Mouse (Mus musculus): ENCODE results near the gene Scel.

The Scel gene

GRCm38 (mm10) chr14:103513473-103513811, 300 bp downstream of the Scel start:
- no peak for DNase-seq (ENCODE audit: extremely low read depth, low read depth)

DNA sequence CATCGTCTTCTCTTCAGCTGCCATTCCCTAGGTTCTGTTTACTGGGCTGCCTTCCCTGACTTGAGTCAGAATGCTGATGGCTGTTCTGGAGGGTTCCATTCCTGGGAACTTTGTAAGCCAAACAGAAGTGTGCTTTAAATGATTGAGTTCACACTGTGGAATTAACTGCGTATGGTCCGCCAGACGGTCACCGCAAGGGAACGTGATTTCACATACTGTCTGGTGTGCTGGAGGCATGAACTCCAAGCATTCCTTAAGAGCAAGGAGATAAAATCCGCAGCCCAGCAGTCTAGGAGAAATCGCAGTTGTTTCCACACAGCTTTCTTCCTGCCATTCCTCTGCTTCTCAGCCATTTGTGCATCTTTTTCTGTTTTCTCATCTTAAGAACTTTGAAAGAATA, 2.3 kb downstream of the Scel start:
- DNase-seq (ENCODE audit: extremely low read depth, low read depth): no peak

- DNase-seq (ENCODE audit: extremely low read depth, low read depth): no peak
Measured at GRCm38 (mm10) chr14:103526286-103526685, 13.1 kb downstream of the Scel start.

- DNase-seq (ENCODE audit: extremely low read depth, low read depth): no peak
Measured at GRCm38 (mm10) chr14:103529733-103530367, 16.7 kb downstream of the Scel start.

DNA sequence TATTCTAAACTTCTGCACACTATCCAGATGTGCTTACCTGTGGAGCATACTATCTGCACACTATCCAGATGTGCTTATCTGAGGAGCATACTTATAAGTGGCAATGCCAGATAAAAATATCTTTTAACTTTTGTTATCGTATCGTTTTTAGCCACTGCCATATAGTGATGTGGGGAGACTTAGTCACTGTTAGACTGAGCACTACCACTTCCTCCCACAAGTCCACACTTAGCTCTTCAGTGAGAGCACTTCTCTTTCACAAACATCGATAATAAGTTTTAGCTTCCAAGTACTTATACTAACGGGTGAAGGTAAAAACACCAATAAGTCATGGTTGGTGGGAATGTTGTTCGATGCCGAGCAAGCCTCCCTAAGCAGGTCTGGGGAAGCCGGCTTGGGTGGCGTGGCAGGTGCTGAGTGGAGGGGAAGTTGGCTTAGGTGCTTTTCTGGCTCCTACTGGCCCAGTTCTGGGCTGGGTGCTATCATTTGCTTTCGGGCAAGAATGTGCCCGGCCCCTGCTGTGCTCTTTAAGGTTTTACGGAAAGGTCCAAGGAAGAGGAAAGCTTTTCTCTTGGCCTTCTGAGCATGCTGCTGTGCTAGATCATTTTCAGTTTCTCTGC, 18.7 kb downstream of the Scel start:
- DNase-seq (ENCODE audit: extremely low read depth, low read depth): no peak

DNA sequence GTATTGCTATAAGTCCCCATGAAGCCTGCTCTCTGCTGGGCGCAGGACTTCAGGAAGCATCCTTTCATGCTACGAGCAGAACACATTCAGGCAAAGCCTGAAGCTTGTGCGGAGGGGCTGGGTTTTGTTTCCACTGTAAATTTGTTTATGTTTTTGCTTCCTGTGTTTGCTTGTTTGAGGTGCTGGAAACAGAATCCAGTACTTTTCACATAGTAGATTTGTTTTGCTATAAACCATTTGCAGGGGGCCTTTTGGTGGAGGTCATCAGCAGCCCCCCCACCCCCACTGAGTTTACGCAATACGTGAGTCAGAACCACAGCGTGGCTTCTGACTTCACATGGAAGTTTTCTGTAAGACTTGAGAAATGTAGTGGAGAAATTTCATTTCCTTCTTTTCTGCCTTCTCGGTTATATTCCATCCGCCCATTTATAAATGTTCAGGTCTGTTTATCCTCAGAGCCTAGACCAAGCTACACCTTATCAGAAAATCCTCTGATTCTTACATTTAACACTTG, 22.4 kb downstream of the Scel start:
- DNase-seq (ENCODE audit: extremely low read depth, low read depth): no peak

DNA sequence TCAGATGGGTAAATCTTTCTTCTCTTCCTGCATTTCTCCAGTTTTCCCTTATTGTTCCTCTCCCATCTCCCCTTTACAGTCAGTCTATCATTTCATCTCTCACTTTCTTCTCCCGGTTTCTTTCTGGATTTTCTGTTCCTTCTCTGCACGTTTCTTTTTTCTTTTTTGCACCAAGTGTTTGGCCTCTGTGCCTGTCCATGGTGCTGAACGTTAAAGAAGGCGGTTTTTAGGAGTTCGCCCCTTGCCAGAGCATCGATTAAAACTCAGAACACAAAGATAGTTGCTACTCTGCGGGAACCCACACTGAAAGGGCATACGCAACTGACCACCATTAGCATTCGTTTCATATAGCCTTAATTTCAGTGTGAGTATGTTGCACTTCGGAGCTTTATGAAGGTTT, 23.2 kb downstream of the Scel start:
- DNase-seq (ENCODE audit: extremely low read depth, low read depth): no peak

DNA sequence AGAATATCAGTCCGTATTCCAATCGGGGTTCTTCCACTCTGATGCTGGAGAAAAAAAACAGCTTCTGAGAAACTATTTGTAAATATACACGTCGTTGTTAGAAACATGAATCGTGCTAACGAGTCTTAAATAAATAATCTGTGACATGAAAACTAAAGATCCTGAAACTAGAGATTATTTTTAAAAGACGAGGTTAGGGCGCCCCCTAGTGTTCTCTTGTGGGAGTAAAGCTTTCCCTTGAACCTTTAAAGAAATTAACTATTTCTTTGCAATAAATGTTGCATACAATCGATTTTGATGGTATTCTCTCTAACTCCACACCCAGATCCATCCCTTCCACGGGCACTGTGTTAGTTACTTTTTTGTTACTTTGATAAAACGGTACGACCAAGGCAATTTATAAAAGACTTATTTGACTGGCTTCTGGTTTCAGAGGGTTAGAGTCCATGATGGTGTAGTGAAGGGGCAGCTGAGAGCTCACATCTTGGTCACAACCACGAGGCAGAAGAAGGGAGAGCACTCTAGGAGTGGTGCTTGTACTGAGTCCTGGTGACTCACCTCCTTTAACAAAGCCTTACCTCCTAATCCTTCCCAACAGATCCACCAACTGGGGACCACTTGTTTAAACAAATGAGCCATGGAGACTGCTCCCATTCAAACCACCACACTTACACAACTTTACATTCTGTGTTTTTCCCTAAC, 24.4 kb downstream of the Scel start:
- peak; percentile 23 for DNase-seq (ENCODE audit: extremely low read depth, low read depth)

DNA sequence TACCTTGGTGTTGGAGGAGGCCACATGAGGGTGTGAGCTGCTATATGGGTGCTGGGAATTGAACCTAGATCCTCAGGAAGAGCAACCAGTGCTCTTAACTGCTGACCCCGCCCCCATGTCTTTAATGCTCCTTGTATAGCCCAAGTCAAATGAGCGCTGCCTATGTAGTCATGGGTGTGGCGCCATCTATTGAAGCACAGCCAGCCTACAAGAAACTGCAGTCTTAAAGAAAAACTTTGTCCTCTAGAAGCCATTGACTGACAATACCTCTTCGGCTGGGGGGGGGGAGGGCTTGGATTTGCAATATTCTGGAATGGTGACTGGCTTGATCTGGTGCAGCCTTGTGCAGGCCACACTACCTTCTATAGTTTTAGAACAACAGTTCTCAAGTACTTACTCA, 26.7 kb downstream of the Scel start:
- DNase-seq (ENCODE audit: extremely low read depth, low read depth): no peak

GRCm38 (mm10) chr14:103541679-103542078, 28.5 kb downstream of the Scel start:
- no peak for DNase-seq (ENCODE audit: extremely low read depth, low read depth)

DNA sequence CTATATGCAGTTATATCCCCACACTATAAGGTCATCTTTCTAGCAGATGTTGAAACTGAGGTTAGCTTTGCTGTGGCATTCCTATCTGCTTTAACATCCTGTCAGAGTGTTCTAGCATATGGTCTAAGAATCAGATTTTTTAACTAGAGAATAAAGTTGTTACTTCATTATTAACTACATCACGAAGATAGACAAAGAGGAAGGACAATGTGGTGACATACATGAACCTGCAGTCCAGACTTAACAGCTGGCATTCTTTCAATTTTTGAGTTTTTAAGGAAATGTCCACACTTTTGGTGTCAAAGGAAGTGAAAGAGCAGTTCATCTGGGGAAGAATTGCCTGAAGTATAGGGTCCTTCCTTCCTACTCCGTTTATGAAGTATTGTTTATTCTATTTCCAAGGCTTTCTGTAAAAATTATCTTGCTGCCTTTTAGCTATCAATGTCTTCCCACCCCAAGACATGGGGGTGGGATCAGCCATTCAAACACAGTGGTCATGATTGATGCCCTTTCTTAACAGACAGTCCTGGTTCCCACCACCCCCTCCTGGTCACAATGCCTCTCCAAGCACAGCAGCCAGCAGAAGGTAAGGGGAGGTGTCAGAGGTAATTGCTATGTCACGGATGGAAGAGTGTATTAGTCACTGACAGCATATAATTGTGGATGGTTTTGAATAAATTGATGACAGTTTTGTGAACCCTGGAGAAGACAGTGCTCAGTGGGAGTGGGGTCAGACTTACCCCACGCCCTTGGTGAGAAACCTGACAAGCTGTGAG, 30.4 kb downstream of the Scel start:
- DNase-seq (ENCODE audit: extremely low read depth, low read depth): no peak

- DNase-seq (ENCODE audit: extremely low read depth, low read depth): no peak
Measured at GRCm38 (mm10) chr14:103545734-103546133, 32.6 kb downstream of the Scel start.

GRCm38 (mm10) chr14:103546246-103546645, 33.1 kb downstream of the Scel start:
- DNase-seq (ENCODE audit: extremely low read depth, low read depth): no peak

DNA sequence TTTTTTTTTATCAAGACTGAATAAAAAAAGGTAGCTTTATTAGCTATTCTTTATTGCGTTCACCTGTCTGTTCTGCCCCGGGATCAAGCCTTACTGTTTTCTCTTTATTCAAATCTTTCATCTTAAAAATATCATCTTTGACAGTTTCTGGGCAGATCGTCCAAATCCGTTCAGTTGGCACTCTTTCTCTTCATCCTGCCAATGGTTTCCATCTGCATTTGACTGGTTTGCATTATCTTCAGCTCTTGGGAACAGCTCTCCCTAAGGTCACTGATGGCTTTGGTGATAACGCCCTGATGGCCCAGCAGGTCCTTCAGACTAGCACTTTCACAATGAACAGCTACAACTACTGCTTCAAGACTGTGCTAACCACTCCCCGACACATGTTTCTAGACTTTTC, 35.1 kb downstream of the Scel start:
- no peak for DNase-seq (ENCODE audit: extremely low read depth, low read depth)

DNA sequence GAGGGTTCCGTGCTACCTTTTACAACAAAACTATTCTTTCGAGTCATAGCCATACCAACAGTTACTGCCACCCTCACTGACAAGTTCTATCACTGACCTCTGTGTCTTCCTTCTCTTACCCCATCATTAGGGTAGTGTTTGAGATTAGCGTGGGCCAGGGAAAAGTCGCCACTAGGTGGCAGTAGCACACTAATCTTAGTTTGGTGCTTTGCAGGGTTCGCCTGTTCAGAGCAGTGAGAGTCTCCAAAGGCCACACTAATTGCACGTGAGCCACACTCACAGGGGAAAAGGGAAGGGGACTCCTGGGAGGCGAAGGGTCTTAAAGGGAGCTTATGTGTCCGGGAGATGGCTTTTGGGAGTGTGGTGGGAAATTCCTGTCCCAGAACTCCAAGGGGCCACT, 37.3 kb downstream of the Scel start:
- peak; percentile 45 for DNase-seq (ENCODE audit: extremely low read depth, low read depth)

- DNase-seq (ENCODE audit: extremely low read depth, low read depth): no peak
Measured at GRCm38 (mm10) chr14:103550921-103551320, 37.8 kb downstream of the Scel start.

DNA sequence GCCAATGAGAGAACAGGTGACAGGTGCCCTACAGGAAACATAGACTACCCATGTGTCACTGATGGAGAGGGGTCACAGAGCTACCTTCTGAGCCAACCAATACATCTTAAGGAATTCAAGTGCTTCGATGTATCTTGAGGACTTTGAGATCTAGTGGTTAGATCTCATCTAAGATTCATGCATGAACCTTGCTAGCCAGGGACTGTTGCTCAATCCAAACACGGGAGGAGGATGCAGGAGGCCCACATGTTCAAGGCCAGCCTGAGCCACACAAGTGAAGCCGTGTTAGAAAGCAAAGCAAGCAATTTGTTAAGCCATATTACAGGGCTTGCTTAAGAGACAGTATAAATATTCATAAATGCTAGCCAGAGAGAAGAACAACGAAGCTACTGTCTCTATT, 38.8 kb downstream of the Scel start:
- no peak for DNase-seq (ENCODE audit: extremely low read depth, low read depth)

GRCm38 (mm10) chr14:103552379-103552778, 39.2 kb downstream of the Scel start:
- no peak for DNase-seq (ENCODE audit: extremely low read depth, low read depth)

DNA sequence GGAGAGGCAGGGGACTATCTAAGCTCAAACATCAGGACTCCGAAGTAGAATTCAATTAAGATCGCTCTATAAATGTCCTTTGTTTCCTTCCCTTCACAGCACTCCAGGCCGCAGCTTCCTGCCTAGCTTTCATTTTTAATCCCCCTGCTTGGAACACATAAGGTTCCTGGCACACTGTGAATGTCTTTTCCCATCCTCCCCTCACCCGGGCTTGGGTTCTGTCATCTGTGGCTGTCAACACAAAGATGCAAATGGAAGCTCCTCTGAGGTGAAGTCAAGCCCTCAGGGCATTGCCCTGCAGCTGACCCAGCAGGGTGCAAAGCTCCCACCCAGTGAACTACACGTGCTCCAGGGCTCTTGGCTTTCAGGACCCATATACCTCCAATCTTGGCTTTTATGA, 43.5 kb downstream of the Scel start:
- no peak for DNase-seq (ENCODE audit: extremely low read depth, low read depth)

DNA sequence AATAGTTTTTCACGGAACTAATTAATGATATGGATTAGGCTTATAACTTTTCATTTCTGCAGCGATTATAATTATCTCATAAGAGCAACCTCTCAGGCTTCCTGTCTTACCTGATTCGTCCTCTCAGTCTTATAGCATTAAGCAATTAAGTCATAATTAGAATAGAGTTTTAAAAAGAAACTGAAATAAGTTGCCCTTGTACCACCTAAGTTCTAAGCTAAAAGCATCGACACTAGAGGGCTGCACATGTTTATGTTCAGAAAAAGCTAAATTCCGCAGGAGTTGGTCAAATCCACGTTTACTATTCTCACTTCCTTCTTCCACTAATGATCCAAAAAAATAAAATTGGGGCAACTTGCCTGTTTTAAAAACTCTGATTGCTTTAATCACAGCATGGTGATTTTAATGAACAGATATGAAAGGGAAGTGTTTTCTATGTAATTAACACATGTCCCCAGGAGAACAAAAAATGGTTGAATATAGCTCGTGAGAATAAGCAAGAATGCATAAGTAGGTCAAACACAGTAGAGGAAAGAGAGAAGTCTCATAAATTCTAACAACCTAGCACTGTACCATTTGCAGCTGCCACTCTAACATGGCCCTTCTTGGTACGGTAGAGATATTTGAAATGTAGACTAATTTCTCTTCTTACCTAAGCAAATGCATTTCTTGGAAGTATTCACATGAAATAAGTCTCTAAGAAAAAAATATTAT, 48.4 kb downstream of the Scel start:
- DNase-seq (ENCODE audit: extremely low read depth, low read depth): no peak

DNA sequence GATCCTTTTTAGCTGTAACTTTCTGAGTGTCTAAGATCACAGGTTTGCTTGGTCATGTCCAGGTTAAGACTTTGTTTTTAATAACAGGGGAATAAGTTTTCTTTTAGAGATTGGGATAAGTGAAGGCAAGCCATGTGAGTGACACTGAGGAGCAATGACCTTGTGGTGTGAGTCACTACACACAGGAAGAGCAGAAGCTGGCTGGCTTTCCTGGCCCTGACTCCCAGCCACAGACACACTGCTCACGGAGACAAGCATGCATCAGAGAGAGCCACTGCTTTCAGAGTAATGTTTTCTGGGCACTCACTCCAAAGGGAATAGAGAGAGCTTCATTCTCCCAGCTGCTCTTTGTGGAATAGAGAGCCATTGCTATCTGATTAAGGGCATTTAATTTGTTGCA, 54.8 kb downstream of the Scel start:
- no peak for DNase-seq (ENCODE audit: extremely low read depth, low read depth)

All from MEL-GATA-1-ER (cell line).